Comparison of ENCODE assay signal across 19 mouse cellular contexts in the genomic region with DNA sequence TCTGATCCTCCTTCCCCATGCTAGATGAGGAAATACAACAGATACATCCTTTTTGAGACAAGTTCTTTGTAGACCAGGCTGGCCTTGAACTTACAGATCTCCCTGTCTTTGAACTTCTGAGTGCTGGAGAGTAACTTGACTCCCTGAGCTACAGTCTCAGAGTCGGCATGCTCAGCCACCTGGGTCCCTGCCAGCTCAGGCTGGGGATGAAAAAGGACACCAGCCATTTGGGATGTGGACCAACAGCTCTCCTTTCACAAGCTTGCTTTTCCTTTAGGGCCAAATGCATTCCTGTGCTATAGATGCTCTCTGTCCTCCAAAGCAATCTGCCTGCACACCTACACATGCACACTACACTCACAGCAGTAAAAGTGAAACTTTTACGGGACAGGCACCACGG. TPM values are rescaled to one million over a fixed set of nuclear protein-coding genes. Genes with fewer than 3 reads are reported as not detected.
A peak's percentile ranks its signal among the peaks of the same experiment; 100 is the strongest.
DNase-seq lines count a peak whose midpoint lies in the region; ATAC-seq and TF ChIP-seq lines count a peak whose summit lies in the region.
"Had no signal": no experiment of that assay in that cellular context is flagged by ENCODE, and none has a peak within 500 bp of the region (broad histone marks: within the 10 kb centered on the region; RNA-seq: fewer than 3 reads in every experiment).

No protein-coding gene starts in this region.

- no peak for TF ChIP-seq POLR2A in cerebellum, adult 2 months (IDR thresholded peaks at IDR 0.05; ENCODE audit: borderline replicate concordance, insufficient read depth, low read length)

- H3K4me1 ChIP-seq in heart, embryonic 10.5 days = peaks cover 8% of the 10 kb centered on the region; the same call in 1 of the 2 replicates
- H3K4me1 ChIP-seq in cerebellum, adult 2 months (ENCODE audit: control insufficient read depth, insufficient read depth, low read length) = peaks cover 31% of the 10 kb centered on the region
- no peaks in the 10 kb centered on the region; the same call in 1 of the 2 replicates for H3K4me1 ChIP-seq in embryonic facial prominence, embryonic 14.5 days (ENCODE audit: control insufficient read depth, insufficient read depth, low read length)
- H3K4me1 ChIP-seq in hindbrain, embryonic 14.5 days (replicated peaks; ENCODE audit: control insufficient read depth, insufficient read depth, low read length) = no peaks in the 10 kb centered on the region
- H3K4me1 ChIP-seq: forebrain, embryonic 13.5 days; hindbrain, embryonic 13.5 days had no signal

- H3K9ac ChIP-seq in embryonic facial prominence, embryonic 14.5 days (ENCODE audit: low read depth, low read length) = no peak overlapping the region
- no peak overlapping the region for H3K9ac ChIP-seq in hindbrain, embryonic 14.5 days
- H3K9ac ChIP-seq: forebrain, embryonic 13.5 days; hindbrain, embryonic 13.5 days had no signal

- ATAC-seq in embryonic facial prominence, embryonic 14.5 days (ENCODE audit: low read depth) = peak; percentile 48; the same call in 1 of the 2 replicates
- no peak for ATAC-seq in hindbrain, embryonic 14.5 days (ENCODE audit: low FRiP score)
- ATAC-seq: CD4-positive, CD25-positive, alpha-beta regulatory T cell, adult 4 months; forebrain, embryonic 13.5 days; intestine, embryonic 16.5 days had no signal

- no peak for TF ChIP-seq CTCF in cerebellum, adult 2 months (IDR thresholded peaks at IDR 0.05; ENCODE audit: borderline replicate concordance, insufficient read depth, low read depth, low read length)

- no peak overlapping the region for H3K4me2 ChIP-seq in embryonic facial prominence, embryonic 14.5 days (ENCODE audit: low read depth, low read length)
- no peak overlapping the region for H3K4me2 ChIP-seq in hindbrain, embryonic 14.5 days (replicated peaks)
- H3K4me2 ChIP-seq: forebrain, embryonic 13.5 days; hindbrain, embryonic 13.5 days had no signal

- H3K4me3 ChIP-seq in heart, embryonic 10.5 days = no peak overlapping the region
- H3K4me3 ChIP-seq in cerebellum, adult 2 months (replicated peaks; ENCODE audit: insufficient read depth, low read depth, low read length) = no peak overlapping the region
- no peak overlapping the region for H3K4me3 ChIP-seq in embryonic facial prominence, embryonic 14.5 days (ENCODE audit: low read depth, low read length)
- H3K4me3 ChIP-seq in hindbrain, embryonic 14.5 days (replicated peaks; ENCODE audit: low read length) = no peak overlapping the region
- H3K4me3 ChIP-seq: forebrain, embryonic 13.5 days; hindbrain, embryonic 13.5 days had no signal

- H3K9me3 ChIP-seq in heart, embryonic 10.5 days = no peaks in the 10 kb centered on the region
- H3K9me3 ChIP-seq in embryonic facial prominence, embryonic 14.5 days (ENCODE audit: control insufficient read depth, low read length) = no peaks in the 10 kb centered on the region
- H3K9me3 ChIP-seq in hindbrain, embryonic 14.5 days (ENCODE audit: control insufficient read depth, low read length) = no peaks in the 10 kb centered on the region
- H3K9me3 ChIP-seq: forebrain, embryonic 13.5 days; G1E; hindbrain, embryonic 13.5 days had no signal

- peak; percentile 87 for DNase-seq in heart, adult 11 months
- no peak for DNase-seq in heart, embryonic 10.5 days (ENCODE audit: low spot score)
- DNase-seq in cerebellum, adult 2 months = peak; percentile 72 to 79
- DNase-seq in embryonic facial prominence, embryonic 14.5 days (ENCODE audit: low spot score) = peak; percentile 43
- no peak for DNase-seq in spleen, adult 18-20 months
- DNase-seq in T-cell, adult 2 months (ENCODE audit: low spot score) = no peak
- no peak for DNase-seq in hindbrain, embryonic 14.5 days (ENCODE audit: low spot score)
- DNase-seq: lung, adult 18-20 months; thymus, postnatal 25 days had no signal

- 65% methylated on average over 3 of the region's 3 CpGs for WGBS in heart, embryonic 10.5 days
- whole genome bisulfite sequencing in cerebellum, adult 2 months = 44% methylated on average over 3 of the region's 3 CpGs
- 50% methylated on average over 3 of the region's 3 CpGs for WGBS in embryonic facial prominence, embryonic 14.5 days
- WGBS in hindbrain, embryonic 14.5 days = 85% methylated on average over 3 of the region's 3 CpGs

- H3K36me3 ChIP-seq in heart, embryonic 10.5 days = peaks cover 22% of the 10 kb centered on the region
- peaks cover 18% of the 10 kb centered on the region for H3K36me3 ChIP-seq in embryonic facial prominence, embryonic 14.5 days (ENCODE audit: control insufficient read depth, insufficient read depth, low read length)
- peaks cover 16% of the 10 kb centered on the region; the same call in 1 of the 2 replicates for H3K36me3 ChIP-seq in hindbrain, embryonic 14.5 days (replicated peaks; ENCODE audit: control insufficient read depth, insufficient read depth)

- H3K27ac ChIP-seq in heart, embryonic 10.5 days = no peak overlapping the region
- peak overlapping the region; percentile 33; the same call in 1 of the 2 replicates for H3K27ac ChIP-seq in cerebellum, adult 2 months (ENCODE audit: insufficient read depth, low read length)
- H3K27ac ChIP-seq in embryonic facial prominence, embryonic 14.5 days (replicated peaks; ENCODE audit: low read depth, low read length) = no peak overlapping the region
- H3K27ac ChIP-seq in hindbrain, embryonic 14.5 days = no peak overlapping the region
- H3K27ac ChIP-seq: forebrain, embryonic 13.5 days; hindbrain, embryonic 13.5 days had no signal

- no peaks in the 10 kb centered on the region for H3K27me3 ChIP-seq in heart, embryonic 10.5 days (ENCODE audit: insufficient read depth, poor library complexity, severe bottlenecking)
- no peaks in the 10 kb centered on the region for H3K27me3 ChIP-seq in cerebellum, adult 2 months (ENCODE audit: control insufficient read depth, insufficient read depth, low read length)
- H3K27me3 ChIP-seq in embryonic facial prominence, embryonic 14.5 days (replicated peaks; ENCODE audit: control insufficient read depth, insufficient read depth, low read length) = no peaks in the 10 kb centered on the region
- no peaks in the 10 kb centered on the region for H3K27me3 ChIP-seq in hindbrain, embryonic 14.5 days (ENCODE audit: control insufficient read depth, insufficient read depth, low read length)
- H3K27me3 ChIP-seq: forebrain, embryonic 13.5 days; hindbrain, embryonic 13.5 days had no signal

RNA-seq across cellular contexts. Expression of a gene that starts 14.4 kb away (rescaled TPM):
- 172 and 261 TPM in 2 replicates for polyA plus RNA-seq in heart, embryonic 10.5 days (2016; fragmentation: Nextera tagmentation; extraction: Ambion mirVana)
- polyA plus RNA-seq in cerebellum, adult 2 months (2012; rRNA removed) = 36.1 and 41.1 TPM in 2 replicates
- 169 and 216 TPM in 2 replicates for polyA plus RNA-seq in embryonic facial prominence, embryonic 14.5 days (2014; fragmentation: Nextera tagmentation; extraction: Ambion mirVana)
- 140 and 158 TPM in 2 replicates for polyA plus RNA-seq in hindbrain, embryonic 14.5 days (2014; fragmentation: Nextera tagmentation; extraction: Ambion mirVana)

RNA-seq across cellular contexts. Expression of a gene that starts 14.4 kb away (rescaled TPM):
- not detected in 2 replicates for polyA plus RNA-seq in heart, embryonic 10.5 days (2016; fragmentation: Nextera tagmentation; extraction: Ambion mirVana)
- not detected in 2 replicates for polyA plus RNA-seq in cerebellum, adult 2 months (2012; rRNA removed)
- not detected in 2 replicates for polyA plus RNA-seq in embryonic facial prominence, embryonic 14.5 days (2014; fragmentation: Nextera tagmentation; extraction: Ambion mirVana)
- not detected in 2 replicates for polyA plus RNA-seq in hindbrain, embryonic 14.5 days (2014; fragmentation: Nextera tagmentation; extraction: Ambion mirVana)
- polyA plus RNA-seq: CD4-positive, CD25-positive, alpha-beta regulatory T cell, adult 4 months; forebrain, embryonic 13.5 days; G1E; heart, postnatal 0 days; hindbrain, embryonic 13.5 days; intestine, embryonic 16.5 days; kidney, embryonic 16.5 days; liver, adult 2 months; midbrain, postnatal 0 days; neural tube, embryonic 11.5 days had no signal

RNA-seq across cellular contexts. Expression of a gene that starts 26.9 kb away (rescaled TPM):
- 26.4 and 27.4 TPM in 2 replicates for polyA plus RNA-seq in heart, embryonic 10.5 days (2016; fragmentation: Nextera tagmentation; extraction: Ambion mirVana)
- polyA plus RNA-seq in cerebellum, adult 2 months (2012; rRNA removed) = 58.2 and 65.4 TPM in 2 replicates
- 24.0 and 26.2 TPM in 2 replicates for polyA plus RNA-seq in embryonic facial prominence, embryonic 14.5 days (2014; fragmentation: Nextera tagmentation; extraction: Ambion mirVana)
- polyA plus RNA-seq in hindbrain, embryonic 14.5 days (2014; fragmentation: Nextera tagmentation; extraction: Ambion mirVana) = 27.4 and 30.1 TPM in 2 replicates

RNA-seq across cellular contexts. Expression of a gene that starts 41.1 kb away (rescaled TPM):
- 85.0 and 91.2 TPM in 2 replicates for polyA plus RNA-seq in heart, embryonic 10.5 days (2016; fragmentation: Nextera tagmentation; extraction: Ambion mirVana)
- 82.4 and 88.8 TPM in 2 replicates for polyA plus RNA-seq in cerebellum, adult 2 months (2012; rRNA removed)
- 76.0 and 77.4 TPM in 2 replicates for polyA plus RNA-seq in embryonic facial prominence, embryonic 14.5 days (2014; fragmentation: Nextera tagmentation; extraction: Ambion mirVana)
- 76.6 and 94.5 TPM in 2 replicates for polyA plus RNA-seq in hindbrain, embryonic 14.5 days (2014; fragmentation: Nextera tagmentation; extraction: Ambion mirVana)

RNA-seq across cellular contexts. Expression of a gene that starts 41.6 kb away (rescaled TPM):
- 63.7 and 70.3 TPM in 2 replicates for polyA plus RNA-seq in heart, embryonic 10.5 days (2016; fragmentation: Nextera tagmentation; extraction: Ambion mirVana)
- polyA plus RNA-seq in cerebellum, adult 2 months (2012; rRNA removed) = 45.4 and 45.6 TPM in 2 replicates
- polyA plus RNA-seq in embryonic facial prominence, embryonic 14.5 days (2014; fragmentation: Nextera tagmentation; extraction: Ambion mirVana) = 62.7 and 69.1 TPM in 2 replicates
- 78.0 and 82.2 TPM in 2 replicates for polyA plus RNA-seq in hindbrain, embryonic 14.5 days (2014; fragmentation: Nextera tagmentation; extraction: Ambion mirVana)

Comparison
In these comparisons a context has a peak if more than half of its experiments do, and no peak if none do; other contexts are left out.
1. DNase-seq: peak in heart, adult 11 months (single experiment), cerebellum, adult 2 months (2 of 2) and embryonic facial prominence, embryonic 14.5 days (single experiment); none in heart, embryonic 10.5 days (single experiment), spleen, adult 18-20 months (0 of 2), T-cell, adult 2 months (single experiment) and hindbrain, embryonic 14.5 days (single experiment).